Mouse (Mus musculus) embryonic facial prominence, embryonic 14.5 days (tissue): ENCODE measurements at regions not wholly inside any gene's neighbourhood (a gene's known extent, or its start where the extent isn't known, plus 50 kb on each side); places are given as distances from the start of the nearest gene placed in this dataset.
A peak's percentile ranks its signal among the peaks of the same experiment; 100 is the strongest.

Experiments used
- ATAC-seq: fragments of 200-750 bp; cut with Nextera tagmentation; 2 replicates; pipeline ENCODE4 v1.8.0; 2017; ENCODE audit warnings: low read depth, moderate number of reproducible peaks, moderate TSS enrichment
- DNase-seq: peaks from one replicate; pipeline ENCODE4 v3.0.0-alpha.2; 2015; ENCODE audit warnings: low spot score
- H3K27ac ChIP-seq: fragments of 300-500 bp; sonication (generic); replicated peaks from 2 replicates; pipeline ENCODE4 v1.5.1; 2014; ENCODE audit warnings: low read depth, mild to moderate bottlenecking, low read length, moderate library complexity
- H3K27me3 ChIP-seq: fragments of 300-500 bp; sonication (generic); replicated peaks from 2 replicates; pipeline ENCODE4 v1.6.1; 2014; ENCODE audit warnings: low read length; ENCODE audit not compliant: control insufficient read depth, insufficient read depth
- H3K36me3 ChIP-seq: fragments of 300-500 bp; sonication (generic); 2 replicates; pipeline ENCODE4 v1.6.1; 2014; ENCODE audit warnings: low read length, mixed read lengths; ENCODE audit not compliant: control insufficient read depth, insufficient read depth
- H3K4me1 ChIP-seq: fragments of 300-500 bp; sonication (generic); 2 replicates; pipeline ENCODE4 v1.6.1; 2014; ENCODE audit warnings: antibody characterized with exemption, low read length; ENCODE audit not compliant: control insufficient read depth, insufficient read depth
- H3K4me2 ChIP-seq: fragments of 300-500 bp; sonication (generic); 2 replicates; pipeline ENCODE4 v1.6.1; 2014; ENCODE audit warnings: low read depth, mild to moderate bottlenecking, low read length, moderate library complexity, mixed read lengths
- H3K4me3 ChIP-seq: fragments of 300-500 bp; sonication (generic); 2 replicates; pipeline ENCODE4 v1.5.1; 2014; ENCODE audit warnings: low read depth, mild to moderate bottlenecking, low read length
- H3K9ac ChIP-seq: fragments of 300-500 bp; sonication (generic); 2 replicates; pipeline ENCODE4 v1.6.1; 2014; ENCODE audit warnings: low read depth, mild to moderate bottlenecking, low read length, moderate library complexity, mixed read lengths
- H3K9me3 ChIP-seq: fragments of 300-500 bp; sonication (generic); 2 replicates; pipeline ENCODE4 v1.6.1; 2016; ENCODE audit warnings: low read length; ENCODE audit not compliant: control insufficient read depth
- WGBS: fragments of 180-500 bp; shearing (Covaris S2); extraction: QIAGEN DNeasy Blood & Tissue Kit; methylation state at CpG from one replicate; pipeline ENCODE4 v1.1.7; 2014; 5-methylcytosine and 5-hydroxymethylcytosine counted together

GRCm38 (mm10) chr17:9484098-9484497 lies 62.2 kb downstream of the Gm17728 start:
- H3K9me3 ChIP-seq: no peaks in the 10 kb centered on the region
- no peaks in the 10 kb centered on the region for H3K27me3 ChIP-seq
- 64% methylated on average over 7 of the region's 7 CpGs for WGBS

GRCm38 (mm10) chr17:9484566-9484965 lies 62.7 kb downstream of the Gm17728 start:
- no peak overlapping the region for H3K9ac ChIP-seq
- H3K9me3 ChIP-seq: no peaks in the 10 kb centered on the region
- H3K4me2 ChIP-seq: no peak overlapping the region
- no peak overlapping the region for H3K4me3 ChIP-seq
- ATAC-seq: no peak
- 76% methylated on average over 12 of the region's 12 CpGs for WGBS
- H3K27me3 ChIP-seq: no peaks in the 10 kb centered on the region
- no peak for DNase-seq
- H3K4me1 ChIP-seq: no peaks in the 10 kb centered on the region
- no peak overlapping the region for H3K27ac ChIP-seq
- H3K36me3 ChIP-seq: no peaks in the 10 kb centered on the region

More at GRCm38 (mm10) chr17:9484098-9484497, 62.2 kb downstream of the Gm17728 start:
- H3K4me3 ChIP-seq: no peak overlapping the region
- no peak overlapping the region for H3K27ac ChIP-seq
- H3K4me2 ChIP-seq: no peak overlapping the region
- DNase-seq (no peak), ATAC-seq (no peak)
- no peak overlapping the region for H3K9ac ChIP-seq
- no peaks in the 10 kb centered on the region for H3K36me3 ChIP-seq
- no peaks in the 10 kb centered on the region for H3K4me1 ChIP-seq

- ATAC-seq (no peak), DNase-seq (no peak)
- Histone ChIP-seq H3K9ac (no peak overlapping the region), H3K36me3 (no peaks in the 10 kb centered on the region), H3K27ac (no peak overlapping the region), H3K4me1 (no peaks in the 10 kb centered on the region), H3K27me3 (no peaks in the 10 kb centered on the region), H3K4me3 (no peak overlapping the region), H3K9me3 (no peaks in the 10 kb centered on the region), H3K4me2 (no peak overlapping the region)
- WGBS: 90% methylated on average over 3 of the region's 3 CpGs
Measured at GRCm38 (mm10) chr17:9529340-9529739, 107.5 kb downstream of the Gm17728 start.

- Histone ChIP-seq H3K27me3 (no peaks in the 10 kb centered on the region), H3K4me2 (no peak overlapping the region), H3K27ac (no peak overlapping the region), H3K4me1 (no peaks in the 10 kb centered on the region), H3K4me3 (no peak overlapping the region), H3K9me3 (no peaks in the 10 kb centered on the region), H3K36me3 (no peaks in the 10 kb centered on the region), H3K9ac (no peak overlapping the region)
- 65% methylated on average over 4 of the region's 4 CpGs for WGBS
- ATAC-seq (no peak), DNase-seq (no peak)
Measured at GRCm38 (mm10) chr17:9536090-9536489, 114.2 kb downstream of the Gm17728 start.

- Histone ChIP-seq H3K4me1 (no peaks in the 10 kb centered on the region), H3K36me3 (no peaks in the 10 kb centered on the region), H3K9ac (no peak overlapping the region), H3K4me3 (no peak overlapping the region), H3K4me2 (no peak overlapping the region), H3K27me3 (no peaks in the 10 kb centered on the region), H3K27ac (no peak overlapping the region), H3K9me3 (no peaks in the 10 kb centered on the region)
- ATAC-seq (no peak), DNase-seq (no peak)
Measured at GRCm38 (mm10) chr17:9538371-9538770, 116.5 kb downstream of the Gm17728 start.

- no peak overlapping the region for H3K4me2 ChIP-seq
- H3K27ac ChIP-seq: no peak overlapping the region
- H3K27me3 ChIP-seq: no peaks in the 10 kb centered on the region
- DNase-seq (no peak), ATAC-seq (no peak)
- no peaks in the 10 kb centered on the region for H3K4me1 ChIP-seq
- no peak overlapping the region for H3K9ac ChIP-seq
- H3K9me3 ChIP-seq: no peaks in the 10 kb centered on the region
- no peak overlapping the region for H3K4me3 ChIP-seq
- 95% methylated on average over 1 of the region's 1 CpGs for WGBS
- H3K36me3 ChIP-seq: no peaks in the 10 kb centered on the region
Measured at GRCm38 (mm10) chr17:9540156-9540555, 118.3 kb downstream of the Gm17728 start.

GRCm38 (mm10) chr17:9543224-9543797 lies 121.5 kb downstream of the Gm17728 start:
- Histone ChIP-seq H3K9me3 (no peaks in the 10 kb centered on the region), H3K9ac (no peak overlapping the region), H3K4me3 (no peak overlapping the region), H3K27me3 (no peaks in the 10 kb centered on the region), H3K27ac (no peak overlapping the region), H3K36me3 (no peaks in the 10 kb centered on the region), H3K4me2 (no peak overlapping the region), H3K4me1 (no peaks in the 10 kb centered on the region)
- 81% methylated on average over 5 of the region's 5 CpGs for WGBS
- no peak for ATAC-seq
- no peak for DNase-seq

GRCm38 (mm10) chr17:9557544-9557943 lies 112.0 kb downstream of the Pabpc6 start:
- no peaks in the 10 kb centered on the region for H3K4me1 ChIP-seq
- no peaks in the 10 kb centered on the region for H3K27me3 ChIP-seq
- WGBS: 85% methylated on average over 4 of the region's 4 CpGs
- H3K4me2 ChIP-seq: no peak overlapping the region
- H3K9ac ChIP-seq: no peak overlapping the region
- no peak overlapping the region for H3K27ac ChIP-seq
- no peaks in the 10 kb centered on the region for H3K9me3 ChIP-seq
- no peak overlapping the region for H3K4me3 ChIP-seq
- no peaks in the 10 kb centered on the region for H3K36me3 ChIP-seq
- DNase-seq (no peak), ATAC-seq (no peak)

- Histone ChIP-seq H3K4me2 (no peak overlapping the region), H3K4me1 (peaks cover 3% of the 10 kb centered on the region; the same call in 1 of the 2 replicates), H3K27ac (no peak overlapping the region), H3K4me3 (no peak overlapping the region), H3K36me3 (no peaks in the 10 kb centered on the region), H3K9ac (no peak overlapping the region), H3K9me3 (no peaks in the 10 kb centered on the region), H3K27me3 (no peaks in the 10 kb centered on the region)
- ATAC-seq (no peak), DNase-seq (peak; percentile 21)
- WGBS: 25% methylated on average over 6 of the region's 6 CpGs
Measured at GRCm38 (mm10) chr17:9566846-9567245, 102.7 kb downstream of the Pabpc6 start.
